Mouse (Mus musculus): ENCODE measurements at regions not wholly inside any gene's neighbourhood (a gene's known extent, or its start where the extent isn't known, plus 50 kb on each side); places are given as distances from the start of the nearest gene placed in this dataset.

DNA sequence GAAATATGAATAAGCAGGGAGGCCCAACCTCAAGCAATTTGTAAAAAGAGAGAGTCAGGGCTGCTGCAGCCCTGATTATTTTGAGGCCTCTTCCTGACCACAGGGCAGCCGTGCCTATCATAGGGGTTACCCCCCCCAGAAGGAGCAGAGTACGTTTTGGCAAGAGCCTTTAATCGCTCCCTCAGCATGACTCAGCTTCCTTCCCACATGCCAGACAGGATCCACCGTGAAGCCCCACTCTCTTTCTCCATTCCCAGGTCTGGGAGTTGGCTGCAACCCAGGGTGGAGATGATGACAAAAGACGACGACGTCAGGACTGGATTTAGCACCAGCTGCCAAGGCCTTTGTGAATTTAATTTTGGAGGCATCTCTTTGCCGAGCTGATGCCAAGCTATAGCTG, 67.9 kb upstream of the Bace2 start:
- TF ChIP-seq CTCF (IDR thresholded peaks at IDR 0.05; ENCODE audit: low read depth) (no peak), EP300 (optimal IDR thresholded peaks at IDR 0.05) (no peak)

Measured in stomach, postnatal 0 days (tissue).